Mouse (Mus musculus): ENCODE measurements around the gene Rnf40.

DNA sequence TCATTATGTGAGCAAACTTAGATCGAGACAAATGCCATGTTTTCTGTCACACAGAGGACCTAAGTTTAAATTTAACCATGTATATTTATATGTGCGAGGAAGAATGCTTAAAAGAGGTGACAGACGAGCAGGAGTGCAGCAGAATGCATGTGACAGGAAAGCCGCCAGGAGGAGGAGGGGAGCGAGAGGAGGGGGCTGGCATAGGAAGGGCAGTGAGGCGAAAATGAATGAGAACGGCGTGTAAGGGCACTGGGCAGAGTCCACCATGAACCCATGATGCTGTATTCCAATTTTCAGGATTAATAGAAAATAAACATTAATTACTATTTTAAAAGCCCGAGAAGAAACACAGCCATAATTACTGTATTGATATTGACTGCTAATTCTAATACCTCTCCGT lies 65.8 kb downstream of the Rnf40 start:
- TF ChIP-seq CTCF (IDR thresholded peaks at IDR 0.05; ENCODE audit: control insufficient read depth, insufficient read depth, insufficient replicate concordance, low read depth, low read length) (no peak), POLR2A (IDR thresholded peaks at IDR 0.05; ENCODE audit: control insufficient read depth, low read depth, low read length) (no peak)
